Mouse (Mus musculus) embryonic facial prominence, embryonic 13.5 days (tissue): ENCODE measurements around the gene Park7. TPM values are rescaled to one million over a fixed set of nuclear protein-coding genes. Genes with fewer than 3 reads are reported as not detected.
"Not testable (repeated sequence)": the region's sequence is repeated elsewhere in the genome, so short reads cannot be mapped to it uniquely, and the experiment has no call there.

Source experiments
- ATAC-seq: fragments of 200-750 bp; cut with Nextera tagmentation; 2 replicates; pipeline ENCODE4 v1.8.0; 2017; ENCODE audit warnings: low read depth; ENCODE audit not compliant: insufficient number of reproducible peaks, insufficient read depth, low FRiP score, low TSS enrichment
- H3K27ac ChIP-seq: fragments of 300-500 bp; sonication (generic); 2 replicates; pipeline ENCODE4 v1.5.1; 2015; ENCODE audit warnings: moderate library complexity, mild to moderate bottlenecking, inconsistent platforms
- H3K27me3 ChIP-seq: fragments of 300-500 bp; sonication (generic); 2 replicates; pipeline ENCODE4 v1.6.1; 2015; ENCODE audit warnings: mild to moderate bottlenecking, inconsistent platforms
- H3K36me3 ChIP-seq: fragments of 300-500 bp; sonication (generic); 2 replicates; pipeline ENCODE4 v1.6.1; 2015; ENCODE audit warnings: mild to moderate bottlenecking, inconsistent platforms
- H3K4me1 ChIP-seq: fragments of 300-500 bp; sonication (generic); 2 replicates; pipeline ENCODE4 v1.6.1; 2015; ENCODE audit warnings: inconsistent platforms
- H3K4me2 ChIP-seq: fragments of 300-500 bp; sonication (generic); 2 replicates; pipeline ENCODE4 v1.6.1; 2015; ENCODE audit warnings: moderate library complexity, mild to moderate bottlenecking, inconsistent platforms
- H3K4me3 ChIP-seq: fragments of 300-500 bp; sonication (generic); 2 replicates; pipeline ENCODE4 v1.5.1; 2015; ENCODE audit warnings: mild to moderate bottlenecking, inconsistent platforms
- H3K9ac ChIP-seq: fragments of 300-500 bp; sonication (generic); 2 replicates; pipeline ENCODE4 v1.6.1; 2015; ENCODE audit warnings: mild to moderate bottlenecking, inconsistent platforms
- H3K9me3 ChIP-seq: fragments of 300-500 bp; sonication (generic); 2 replicates; pipeline ENCODE4 v1.6.1; 2016; ENCODE audit warnings: inconsistent platforms
- WGBS: fragments of 180-500 bp; shearing (Covaris S2); methylation state at CpG from one replicate; pipeline ENCODE4 v1.1.7; 2015; ENCODE audit warnings: mixed read lengths; 5-methylcytosine and 5-hydroxymethylcytosine counted together
- polyA plus RNA-seq: library from polyadenylated mRNA; unstranded; fragments of >200 nt; fragmentation: Nextera tagmentation; extraction: Ambion mirVana; gene quantifications from 2 replicates; pipeline ENCODE4 v1.2.1, GENCODE M21; 2015

Gene Park7
- polyA plus RNA-seq, 1 experiment from 2014 or later: 449 TPM

- peak; percentile 44; the same call in 1 of the 2 replicates for ATAC-seq
- H3K4me2 ChIP-seq: peak overlapping the region; percentile 30; the same call in 1 of the 2 replicates
Measured at GRCm38 (mm10) chr4:150889955-150890315, 24.3 kb downstream of the Park7 start.

GRCm38 (mm10) chr4:150889273-150889954 lies 24.8 kb downstream of the Park7 start:
- H3K27ac ChIP-seq: peak overlapping the region; percentile 80
- peak overlapping the region; percentile 30; the same call in 1 of the 2 replicates for H3K4me2 ChIP-seq
- peaks cover 24% of the 10 kb centered on the region for H3K4me1 ChIP-seq
- H3K36me3 ChIP-seq: no peaks in the 10 kb centered on the region
- no peaks in the 10 kb centered on the region for H3K27me3 ChIP-seq
- no peak overlapping the region for H3K9ac ChIP-seq
- no peak overlapping the region for H3K4me3 ChIP-seq
- ATAC-seq: no peak; the same call in 1 of the 2 replicates
- no peaks in the 10 kb centered on the region for H3K9me3 ChIP-seq
- 35% methylated on average over 20 of the region's 20 CpGs for WGBS

More at GRCm38 (mm10) chr4:150889955-150890315, 24.3 kb downstream of the Park7 start:
- H3K36me3 ChIP-seq: no peaks in the 10 kb centered on the region
- no peaks in the 10 kb centered on the region for H3K27me3 ChIP-seq
- peaks cover 29% of the 10 kb centered on the region for H3K4me1 ChIP-seq
- no peak overlapping the region for H3K4me3 ChIP-seq
- WGBS: 42% methylated on average over 13 of the region's 13 CpGs
- peak overlapping the region; percentile 80 for H3K27ac ChIP-seq
- no peaks in the 10 kb centered on the region for H3K9me3 ChIP-seq
- H3K9ac ChIP-seq: no peak overlapping the region

- no peak overlapping the region for H3K4me3 ChIP-seq
- no peak for ATAC-seq
- no peak overlapping the region for H3K9ac ChIP-seq
- H3K36me3 ChIP-seq: no peaks in the 10 kb centered on the region
- H3K9me3 ChIP-seq: no peaks in the 10 kb centered on the region
- 55% methylated on average over 4 of the region's 4 CpGs for WGBS
- no peaks in the 10 kb centered on the region for H3K27me3 ChIP-seq
- H3K27ac ChIP-seq: no peak overlapping the region
- no peak overlapping the region for H3K4me2 ChIP-seq
- H3K4me1 ChIP-seq: peaks cover 24% of the 10 kb centered on the region
Measured at GRCm38 (mm10) chr4:150888492-150888891, 25.7 kb downstream of the Park7 start.

GRCm38 (mm10) chr4:150887903-150888302 lies 26.3 kb downstream of the Park7 start:
- Histone ChIP-seq H3K27ac (no peak overlapping the region), H3K4me3 (no peak overlapping the region), H3K4me1 (peaks cover 24% of the 10 kb centered on the region), H3K9ac (no peak overlapping the region), H3K36me3 (no peaks in the 10 kb centered on the region), H3K4me2 (no peak overlapping the region), H3K27me3 (no peaks in the 10 kb centered on the region), H3K9me3 (no peaks in the 10 kb centered on the region)
- 71% methylated on average over 5 of the region's 5 CpGs for WGBS
- no peak for ATAC-seq

- no peak overlapping the region for H3K4me2 ChIP-seq
- peaks cover 3% of the 10 kb centered on the region; the same call in 1 of the 2 replicates for H3K36me3 ChIP-seq
- 86% methylated on average over 5 of the region's 5 CpGs for WGBS
- no peak overlapping the region for H3K27ac ChIP-seq
- no peak for ATAC-seq
- no peaks in the 10 kb centered on the region for H3K27me3 ChIP-seq
- H3K9me3 ChIP-seq: peaks cover 29% of the 10 kb centered on the region
- H3K4me3 ChIP-seq: no peak overlapping the region
- no peak overlapping the region for H3K9ac ChIP-seq
- H3K4me1 ChIP-seq: no peaks in the 10 kb centered on the region; the same call in 1 of the 2 replicates
Measured at GRCm38 (mm10) chr4:150882632-150883031, 31.6 kb downstream of the Park7 start.

GRCm38 (mm10) chr4:150880364-150880763 lies 33.9 kb downstream of the Park7 start:
- WGBS: 88% methylated on average over 5 of the region's 5 CpGs
- ATAC-seq: no peak

GRCm38 (mm10) chr4:150879631-150880030 lies 34.6 kb downstream of the Park7 start:
- H3K4me1 ChIP-seq: no peaks in the 10 kb centered on the region
- 95% methylated on average over 22 of the region's 22 CpGs for WGBS
- no peak for ATAC-seq

More at GRCm38 (mm10) chr4:150880364-150880763, 33.9 kb downstream of the Park7 start:
- Histone ChIP-seq H3K4me3 (no peak overlapping the region), H3K4me1 (no peaks in the 10 kb centered on the region), H3K9me3 (peaks cover 29% of the 10 kb centered on the region), H3K27ac (no peak overlapping the region), H3K4me2 (no peak overlapping the region), H3K27me3 (no peaks in the 10 kb centered on the region), H3K36me3 (peaks cover 3% of the 10 kb centered on the region; the same call in 1 of the 2 replicates), H3K9ac (no peak overlapping the region)

GRCm38 (mm10) chr4:150875393-150875792 lies 38.8 kb downstream of the Park7 start:
- Histone ChIP-seq H3K4me2 (no peak overlapping the region), H3K4me3 (no peak overlapping the region), H3K27me3 (no peaks in the 10 kb centered on the region), H3K27ac (no peak overlapping the region), H3K36me3 (peaks cover 3% of the 10 kb centered on the region; the same call in 1 of the 2 replicates), H3K9me3 (peaks cover 25% of the 10 kb centered on the region), H3K9ac (no peak overlapping the region), H3K4me1 (peaks cover 27% of the 10 kb centered on the region)
- no peak for ATAC-seq
- 80% methylated on average over 10 of the region's 10 CpGs for WGBS

More at GRCm38 (mm10) chr4:150879631-150880030, 34.6 kb downstream of the Park7 start:
- H3K27me3 ChIP-seq: no peaks in the 10 kb centered on the region
- H3K4me2 ChIP-seq: no peak overlapping the region
- H3K36me3 ChIP-seq: peaks cover 3% of the 10 kb centered on the region; the same call in 1 of the 2 replicates
- peaks cover 29% of the 10 kb centered on the region for H3K9me3 ChIP-seq
- no peak overlapping the region for H3K9ac ChIP-seq
- H3K27ac ChIP-seq: no peak overlapping the region
- H3K4me3 ChIP-seq: no peak overlapping the region

GRCm38 (mm10) chr4:150874416-150874815 lies 39.8 kb downstream of the Park7 start:
- peaks cover 15% of the 10 kb centered on the region for H3K9me3 ChIP-seq
- not testable (repeated sequence) for H3K27ac ChIP-seq, H3K27me3 ChIP-seq, ATAC-seq, H3K4me3 ChIP-seq, H3K9ac ChIP-seq, H3K36me3 ChIP-seq, H3K4me2 ChIP-seq
- peaks cover 37% of the 10 kb centered on the region for H3K4me1 ChIP-seq
- WGBS: 64% methylated on average over 4 of the region's 4 CpGs

GRCm38 (mm10) chr4:150872681-150873080 lies 41.6 kb downstream of the Park7 start:
- no peak overlapping the region for H3K4me3 ChIP-seq
- no peaks in the 10 kb centered on the region for H3K9me3 ChIP-seq
- peaks cover 5% of the 10 kb centered on the region for H3K36me3 ChIP-seq
- peaks cover 42% of the 10 kb centered on the region for H3K4me1 ChIP-seq
- no peaks in the 10 kb centered on the region for H3K27me3 ChIP-seq
- no peak for ATAC-seq
- 51% methylated on average over 8 of the region's 8 CpGs for WGBS
- peak overlapping the region; percentile 30 for H3K4me2 ChIP-seq
- no peak overlapping the region; the same call in 1 of the 2 replicates for H3K9ac ChIP-seq
- peak overlapping the region; percentile 73 for H3K27ac ChIP-seq

- ATAC-seq: 0 out of 2 replicates have a peak, but pooled peaks have one; percentile 8
- Histone ChIP-seq H3K36me3 (peaks cover 10% of the 10 kb centered on the region), H3K27ac (peak overlapping the region; percentile 73), H3K9ac (peak overlapping the region; percentile 62), H3K4me2 (peak overlapping the region; percentile 30), H3K4me1 (peaks cover 42% of the 10 kb centered on the region), H3K27me3 (no peaks in the 10 kb centered on the region), H3K9me3 (no peaks in the 10 kb centered on the region), H3K4me3 (no peak overlapping the region)
- WGBS: 8% methylated on average over 9 of the region's 9 CpGs
Measured at GRCm38 (mm10) chr4:150872139-150872651, 42.0 kb downstream of the Park7 start.
